Mouse (Mus musculus) bone marrow, adult 2 months (tissue): ENCODE results near the gene Nelfa. TPM values are rescaled to one million over a fixed set of nuclear protein-coding genes. Genes with fewer than 3 reads are reported as not detected.

Experiments
- H3K27ac ChIP-seq: fragments of 200-500 bp; 2 replicates; pipeline ENCODE4 v1.5.1; 2012; ENCODE audit warnings: low read depth, mild to moderate bottlenecking, control low read depth, inconsistent platforms, low read length; ENCODE audit not compliant: control insufficient read depth, poor library complexity, insufficient read depth
- H3K4me1 ChIP-seq: fragments of 200-500 bp; 2 replicates; pipeline ENCODE4 v1.6.1; 2011; ENCODE audit warnings: low read length; ENCODE audit not compliant: control insufficient read depth, insufficient read depth
- H3K4me3 ChIP-seq: fragments of 200-500 bp; replicated peaks from 2 replicates; pipeline ENCODE3; 2011; ENCODE audit warnings: mild to moderate bottlenecking, low read depth, low read length, control low read depth; ENCODE audit not compliant: control insufficient read depth
- CTCF ChIP-seq: fragments of 200-500 bp; IDR thresholded peaks from 2 replicates; pipeline ENCODE4 v1.5.1; 2011; ENCODE audit warnings: low read length, control low read depth; ENCODE audit not compliant: control insufficient read depth, insufficient read depth
- POLR2A ChIP-seq: fragments of 200-500 bp; IDR thresholded peaks from 2 replicates; pipeline ENCODE4 v1.6.1; 2011; ENCODE audit warnings: low read depth, mild to moderate bottlenecking, control low read depth, low read length, borderline replicate concordance; ENCODE audit not compliant: control insufficient read depth
- WGBS: fragments of 180-500 bp; shearing (Covaris S2); methylation state at CpG from one replicate; pipeline ENCODE4 v1.1.7; 2018; 5-methylcytosine and 5-hydroxymethylcytosine counted together
- polyA plus RNA-seq: library from polyadenylated mRNA; stranded (reverse); fragments of >200 nt; gene quantifications from 2 replicates; pipeline ENCODE4 v1.2.4, GENCODE M21; 2011; ENCODE audit warnings: low replicate concordance; ENCODE audit not compliant: missing spikeins, insufficient read depth, insufficient read length

Gene Nelfa
- 10.4 and 14.6 TPM in 2 replicates for polyA plus RNA-seq

DNA sequence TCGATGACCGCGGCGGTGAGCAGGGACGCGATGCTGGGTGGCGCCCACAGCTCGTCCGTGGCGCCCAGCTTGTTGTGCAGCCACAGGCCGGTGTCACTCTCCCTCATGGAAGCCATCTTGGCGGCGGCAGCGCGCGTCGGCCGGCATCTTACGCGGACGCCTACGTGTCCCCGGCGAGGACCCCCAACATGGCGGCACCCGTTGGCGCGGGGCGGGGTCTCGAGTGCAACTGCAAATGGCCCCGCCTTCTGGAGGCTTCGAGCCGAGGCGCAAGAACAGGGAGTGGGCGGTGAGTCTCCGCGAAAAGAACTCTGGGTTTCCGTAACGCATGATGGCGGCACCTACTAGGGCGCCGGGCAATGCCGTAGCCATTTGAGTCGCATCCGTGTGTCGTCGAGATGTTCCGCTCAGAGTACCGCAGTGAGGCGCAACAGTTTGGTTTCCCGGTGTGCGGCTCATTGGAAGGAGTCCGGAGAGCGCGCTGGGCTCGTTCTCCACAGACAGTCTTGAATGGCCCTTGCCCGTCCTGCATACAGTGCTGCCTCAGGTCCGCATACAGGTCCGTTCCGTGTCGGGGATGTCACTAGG lies at the start of gene Nelfa:
Nelfa (minus strand) TSS at position 294 of the 588 bp plus-strand sequence.
- H3K4me3 ChIP-seq = peak within 1 kb of the TSS; percentile 95
- H3K4me1 ChIP-seq = peaks cover 6% of the 10 kb centered on the region
- WGBS = under 1% methylated on average over 61 of the region's 61 CpGs
- H3K27ac ChIP-seq = peak within 1 kb of the TSS; percentile 95
- TF ChIP-seq CTCF = no peak
- peak; percentile 87 for TF ChIP-seq POLR2A

DNA sequence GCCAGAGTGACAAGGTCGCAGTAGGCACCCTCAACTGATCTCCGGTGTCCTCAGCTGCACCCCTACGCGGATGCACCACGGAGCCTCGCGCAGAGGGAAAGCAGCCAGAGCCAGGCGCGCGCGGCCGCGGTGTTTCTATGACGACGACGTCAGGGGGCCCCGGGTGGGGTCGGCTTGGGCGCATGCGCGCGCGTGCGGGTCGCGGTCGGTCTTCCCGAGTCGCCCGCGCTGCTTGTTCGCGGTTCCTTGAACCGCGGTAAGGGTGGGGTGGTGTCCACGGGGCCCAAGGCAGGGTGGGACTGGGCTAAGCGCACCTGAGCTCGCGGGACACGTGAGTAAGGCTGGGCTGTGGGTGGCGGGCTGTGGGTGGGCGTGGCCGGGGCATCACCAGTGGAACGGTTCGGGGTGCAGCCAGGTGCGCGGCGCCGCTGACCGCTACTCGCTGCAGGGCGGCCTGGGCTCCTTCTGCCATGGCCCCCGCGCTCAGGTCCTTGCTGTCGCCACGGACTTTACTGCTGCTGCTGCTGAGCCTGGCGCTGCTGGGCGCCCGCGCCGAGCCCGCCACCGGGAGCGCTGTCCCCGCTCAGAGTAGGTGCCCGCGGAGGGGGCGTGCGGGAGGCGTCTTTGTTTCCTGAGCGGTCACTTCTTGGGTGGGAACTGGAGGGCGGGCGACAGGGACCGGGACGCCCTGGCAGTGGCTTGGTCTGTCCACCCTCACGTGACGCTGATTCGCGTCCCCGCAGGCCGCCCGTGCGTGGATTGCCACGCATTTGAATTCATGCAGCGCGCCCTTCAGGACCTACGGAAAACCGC lies 47.3 kb upstream of the Nelfa start, which contains the start of gene Gm1673:
Gm1673 (plus strand) TSS at position 125 of the 813 bp plus-strand sequence.
- TF ChIP-seq POLR2A (peak; percentile 14; the same call in 1 of the 2 replicates), CTCF (peak; percentile 5; the same call in 1 of the 2 replicates)
- H3K4me3 ChIP-seq = peak within 1 kb of the TSS; percentile 61
- WGBS = under 1% methylated on average over 88 of the region's 88 CpGs

DNA sequence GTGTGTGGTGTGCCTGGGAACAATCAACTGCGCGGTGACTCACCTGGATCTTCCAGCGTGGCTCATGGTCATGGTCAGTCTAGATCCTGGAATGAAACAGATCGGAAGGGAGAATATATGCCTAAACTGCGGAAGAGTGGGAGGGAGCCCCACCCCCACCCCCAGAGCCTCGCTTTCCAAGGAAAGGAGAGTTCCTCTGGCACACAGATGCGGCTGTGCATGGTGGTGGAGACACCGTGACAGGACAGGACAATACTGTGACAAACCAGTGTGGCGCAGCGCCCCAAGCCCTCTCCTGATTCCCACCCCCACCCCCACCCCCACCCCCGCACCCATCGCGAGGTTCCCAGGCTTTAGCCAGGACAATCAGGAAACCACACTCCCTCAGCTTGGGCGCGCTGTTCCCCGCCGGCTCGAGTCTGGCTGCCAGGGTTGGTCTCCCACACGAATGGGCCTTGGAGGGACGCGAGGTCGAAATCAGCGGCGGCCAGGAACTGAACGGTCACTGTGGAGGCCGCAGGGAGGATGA lies 46.6 kb upstream of the Nelfa start:
- H3K4me1 ChIP-seq = no peaks in the 10 kb centered on the region; the same call in 1 of the 2 replicates
- 13% methylated on average over 26 of the region's 26 CpGs for WGBS
- TF ChIP-seq POLR2A (no peak), CTCF (no peak)
- H3K4me3 ChIP-seq = peak overlapping the region; percentile 61
- no peak overlapping the region for H3K27ac ChIP-seq

More for the DNA sequence above, 47.3 kb upstream of the Nelfa start, which contains the start of gene Gm1673:
- H3K4me1 ChIP-seq = no peaks in the 10 kb centered on the region; the same call in 1 of the 2 replicates
- H3K27ac ChIP-seq = no peak within 1 kb of the TSS; the same call in 1 of the 2 replicates

DNA sequence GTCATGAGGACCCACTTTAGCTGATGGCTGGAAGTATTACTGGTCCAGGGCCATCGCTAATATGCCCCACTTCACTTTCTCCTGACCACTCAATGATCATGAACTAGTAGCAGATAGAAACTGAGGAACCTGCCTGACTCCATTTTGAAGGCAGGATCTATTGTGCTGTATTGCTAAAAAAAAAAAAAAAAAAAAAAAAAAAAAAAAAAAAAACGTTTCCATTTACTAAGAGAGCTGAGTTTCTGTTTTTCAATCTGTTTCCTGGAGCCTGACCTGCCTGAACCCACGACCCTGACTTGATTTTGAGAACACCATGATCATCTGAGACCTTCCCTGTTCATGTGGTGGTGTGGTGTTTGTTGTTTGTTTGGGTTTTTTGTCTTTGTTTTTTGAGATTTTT lies 40.1 kb upstream of the Nelfa start:
- no peak for TF ChIP-seq CTCF
- TF ChIP-seq POLR2A = no peak
- Histone ChIP-seq H3K27ac (no peak overlapping the region), H3K4me3 (no peak overlapping the region), H3K4me1 (no peaks in the 10 kb centered on the region)
- 32% methylated on average over 3 of the region's 3 CpGs for WGBS

DNA sequence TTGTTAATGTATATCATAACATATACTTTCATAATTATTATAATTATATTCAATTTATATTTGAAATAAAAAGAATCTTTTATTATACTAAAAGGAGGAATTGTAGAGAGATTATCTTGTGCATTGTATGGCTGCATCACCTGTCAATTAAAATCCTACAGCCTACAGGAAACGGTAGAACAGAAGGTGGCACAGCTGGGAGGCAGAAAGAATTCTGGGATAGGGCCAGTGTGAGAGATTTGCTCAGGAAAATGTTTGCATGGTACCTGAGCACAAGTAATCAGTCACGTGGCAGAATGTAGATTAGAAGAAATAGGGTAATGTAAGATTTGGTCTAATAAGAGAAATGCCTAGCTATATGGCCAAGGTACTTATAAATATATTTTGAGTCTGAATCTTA lies 38.5 kb upstream of the Nelfa start:
- 60% methylated on average over 2 of the region's 2 CpGs for WGBS
- no peaks in the 10 kb centered on the region for H3K4me1 ChIP-seq
- TF ChIP-seq CTCF (no peak), POLR2A (no peak)
- H3K4me3 ChIP-seq = no peak overlapping the region
- no peak overlapping the region for H3K27ac ChIP-seq

DNA sequence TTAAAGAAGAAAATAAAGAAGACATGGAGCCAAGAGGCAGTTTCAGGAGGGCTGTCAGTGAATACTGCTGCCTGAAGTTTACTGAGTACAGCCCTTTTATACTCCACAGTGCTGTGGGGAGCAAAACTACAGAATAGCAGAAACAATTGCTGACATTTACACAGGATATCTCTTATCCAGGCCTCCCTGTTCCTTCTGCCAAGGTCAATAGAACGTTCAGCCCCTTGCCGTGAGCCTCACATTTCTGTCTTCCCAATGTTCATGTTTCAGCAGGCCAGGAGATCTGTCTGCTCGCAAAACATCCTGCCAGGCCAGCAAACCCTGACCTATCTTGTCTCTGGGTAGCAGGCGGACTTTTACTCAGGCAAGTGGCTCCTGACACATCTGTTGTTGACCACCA lies 23.2 kb upstream of the Nelfa start:
- Histone ChIP-seq H3K4me3 (no peak overlapping the region), H3K4me1 (no peaks in the 10 kb centered on the region; the same call in 1 of the 2 replicates), H3K27ac (no peak overlapping the region)
- no peak for TF ChIP-seq CTCF
- no peak for TF ChIP-seq POLR2A
- 80% methylated on average over 4 of the region's 4 CpGs for WGBS

DNA sequence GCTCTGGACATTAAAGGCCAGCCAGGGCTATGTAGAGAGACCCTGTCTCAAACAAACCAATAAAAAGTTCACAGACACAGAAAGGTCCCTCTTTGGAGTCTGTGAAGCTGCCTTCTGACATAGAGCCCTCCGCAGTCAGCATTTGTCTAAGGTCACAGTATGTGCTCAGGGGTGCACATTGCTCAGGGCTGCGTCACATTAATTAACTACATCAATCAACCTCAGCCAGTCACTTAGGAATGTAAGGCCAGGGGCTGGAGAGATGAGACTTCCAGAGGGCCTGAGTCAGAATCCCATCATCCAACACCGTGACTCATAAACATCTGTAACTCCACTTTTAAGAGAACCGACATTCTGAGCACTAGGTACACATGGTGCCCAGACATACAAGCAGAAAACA lies 19.7 kb upstream of the Nelfa start:
- no peak overlapping the region for H3K4me3 ChIP-seq
- H3K4me1 ChIP-seq = no peaks in the 10 kb centered on the region; the same call in 1 of the 2 replicates
- H3K27ac ChIP-seq = no peak overlapping the region
- TF ChIP-seq POLR2A (no peak), CTCF (no peak)
- 94% methylated on average over 4 of the region's 4 CpGs for WGBS

DNA sequence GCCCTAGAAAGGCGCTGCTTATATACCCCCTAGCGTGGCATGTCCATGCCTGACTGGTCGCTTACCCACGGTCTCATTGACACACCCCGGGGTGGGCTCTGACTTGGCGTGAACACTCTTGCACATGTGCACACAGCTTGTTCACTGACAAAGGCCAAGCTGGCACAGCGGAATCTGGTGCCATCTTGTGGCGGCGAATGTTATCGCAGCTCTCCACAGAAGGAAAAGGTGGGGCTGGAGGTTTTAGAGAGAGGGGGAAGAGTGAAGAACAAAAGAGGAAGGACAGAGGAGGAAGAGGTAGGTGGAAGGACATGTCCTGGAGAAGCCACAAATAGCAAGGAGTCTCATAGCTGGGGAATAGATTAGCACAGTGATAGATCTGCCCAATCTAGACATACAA lies 18.1 kb upstream of the Nelfa start:
- H3K4me3 ChIP-seq = no peak overlapping the region
- peak; percentile 95 for TF ChIP-seq CTCF
- no peak for TF ChIP-seq POLR2A
- no peak overlapping the region for H3K27ac ChIP-seq
- WGBS = 47% methylated on average over 10 of the region's 10 CpGs
- H3K4me1 ChIP-seq = no peaks in the 10 kb centered on the region; the same call in 1 of the 2 replicates
